Mouse (Mus musculus) midbrain, postnatal 0 days (tissue): Measurements from ENCODE around the gene Sorbs1. TPM values are rescaled to one million over a fixed set of nuclear protein-coding genes. Genes with fewer than 3 reads are reported as not detected.

ENCODE experiments used
- ATAC-seq: fragments of 200-750 bp; cut with Nextera tagmentation; 2 replicates; pipeline ENCODE4 v1.8.0; 2017; ENCODE audit warnings: moderate number of reproducible peaks, mild to moderate bottlenecking, moderate TSS enrichment, moderate library complexity; ENCODE audit not compliant: low FRiP score
- DNase-seq: peaks from one replicate; pipeline ENCODE4 v3.0.0-alpha.2; 2015; ENCODE audit warnings: low spot score
- H3K27ac ChIP-seq: fragments of 300-500 bp; sonication (generic); 2 replicates; pipeline ENCODE4 v1.5.1; 2014; ENCODE audit warnings: low read depth, mild to moderate bottlenecking, low read length, mixed read lengths
- H3K27me3 ChIP-seq: fragments of 300-500 bp; sonication (generic); 2 replicates; pipeline ENCODE4 v1.6.1; 2014; ENCODE audit warnings: low read length, control low read depth, mixed read lengths; ENCODE audit not compliant: insufficient read depth
- H3K36me3 ChIP-seq: fragments of 300-500 bp; sonication (generic); 2 replicates; pipeline ENCODE4 v1.6.1; 2014; ENCODE audit warnings: low read length, control low read depth, mixed read lengths; ENCODE audit not compliant: insufficient read depth
- H3K4me1 ChIP-seq: fragments of 300-500 bp; sonication (generic); 2 replicates; pipeline ENCODE4 v1.6.1; 2014; ENCODE audit warnings: mild to moderate bottlenecking, control low read depth, antibody characterized with exemption, low read length, mixed read lengths; ENCODE audit not compliant: insufficient read depth
- H3K4me2 ChIP-seq: fragments of 300-500 bp; sonication (generic); 2 replicates; pipeline ENCODE4 v1.6.1; 2014; ENCODE audit warnings: low read depth, mild to moderate bottlenecking, low read length, mixed read lengths; ENCODE audit not compliant: poor library complexity, severe bottlenecking
- H3K4me3 ChIP-seq: fragments of 300-500 bp; sonication (generic); 2 replicates; pipeline ENCODE4 v1.5.1; 2014; ENCODE audit warnings: low read depth, mild to moderate bottlenecking, low read length, moderate library complexity
- H3K9ac ChIP-seq: fragments of 300-500 bp; sonication (generic); replicated peaks from 2 replicates; pipeline ENCODE4 v1.6.1; 2014; ENCODE audit warnings: mild to moderate bottlenecking, low read length, moderate library complexity, mixed read lengths; ENCODE audit not compliant: poor library complexity, severe bottlenecking
- H3K9me3 ChIP-seq: fragments of 300-500 bp; sonication (generic); 2 replicates; pipeline ENCODE4 v1.6.1; 2016; ENCODE audit warnings: low read length, control low read depth
- CTCF ChIP-seq: IDR thresholded peaks from 2 replicates; pipeline ENCODE4 v1.5.1; 2016; ENCODE audit warnings: antibody characterized with exemption, mild to moderate bottlenecking
- WGBS: fragments of 180-500 bp; shearing (Covaris S2); extraction: QIAGEN DNeasy Blood & Tissue Kit; methylation state at CpG from one replicate; pipeline ENCODE4 v1.1.7; 2014; 5-methylcytosine and 5-hydroxymethylcytosine counted together
- polyA plus RNA-seq: library from polyadenylated mRNA; unstranded; fragments of >200 nt; fragmentation: Nextera tagmentation; extraction: Ambion mirVana; gene quantifications from 2 replicates; pipeline ENCODE4 v1.2.1, GENCODE M21; 2015
- total RNA-seq: library from RNA; depleted of rRNA; stranded (reverse); fragments of >200 nt; gene quantifications from 2 replicates; pipeline ENCODE4 v1.2.3, GENCODE M21; 2014

Sorbs1 gene
- total and polyA plus RNA-seq, 2 experiments from 2014 or later = 53.1 to 60.4 TPM

- no peaks in the 10 kb centered on the region for H3K4me1 ChIP-seq
- no peak overlapping the region for H3K4me2 ChIP-seq
- H3K27me3 ChIP-seq = no peaks in the 10 kb centered on the region
- no peaks in the 10 kb centered on the region for H3K9me3 ChIP-seq
- no peak for ATAC-seq
- no peak for DNase-seq
- WGBS = 92% methylated on average over 3 of the region's 3 CpGs
- H3K36me3 ChIP-seq = no peaks in the 10 kb centered on the region
- no peak overlapping the region for H3K9ac ChIP-seq
- TF ChIP-seq CTCF = no peak
- H3K27ac ChIP-seq = no peak overlapping the region
- H3K4me3 ChIP-seq = no peak overlapping the region
These were observed 258.8 kb downstream of the Sorbs1 start for GRCm38 (mm10) chr19:40254741-40255140.

GRCm38 (mm10) chr19:40253768-40254167 is 259.8 kb downstream of the Sorbs1 start:
- ATAC-seq = no peak

GRCm38 (mm10) chr19:40251115-40251514 is 262.5 kb downstream of the Sorbs1 start:
- H3K27me3 ChIP-seq = no peaks in the 10 kb centered on the region
- H3K36me3 ChIP-seq = no peaks in the 10 kb centered on the region
- 87% methylated on average over 4 of the region's 4 CpGs for WGBS
- H3K4me1 ChIP-seq = no peaks in the 10 kb centered on the region
- ATAC-seq (no peak), DNase-seq (no peak)
- no peak overlapping the region for H3K4me3 ChIP-seq
- no peak overlapping the region for H3K4me2 ChIP-seq
- H3K9ac ChIP-seq = no peak overlapping the region
- H3K9me3 ChIP-seq = no peaks in the 10 kb centered on the region
- no peak for TF ChIP-seq CTCF
- H3K27ac ChIP-seq = no peak overlapping the region

More at GRCm38 (mm10) chr19:40253768-40254167, 259.8 kb downstream of the Sorbs1 start:
- Histone ChIP-seq H3K4me2 (no peak overlapping the region), H3K36me3 (no peaks in the 10 kb centered on the region), H3K4me3 (no peak overlapping the region), H3K27me3 (no peaks in the 10 kb centered on the region), H3K9me3 (no peaks in the 10 kb centered on the region), H3K9ac (no peak overlapping the region), H3K27ac (no peak overlapping the region), H3K4me1 (no peaks in the 10 kb centered on the region)
- 71% methylated on average over 13 of the region's 13 CpGs for WGBS
- TF ChIP-seq CTCF = no peak
- DNase-seq = no peak

GRCm38 (mm10) chr19:40249352-40249751 is 264.2 kb downstream of the Sorbs1 start:
- H3K27ac ChIP-seq = no peak overlapping the region
- H3K9ac ChIP-seq = no peak overlapping the region
- no peaks in the 10 kb centered on the region for H3K36me3 ChIP-seq
- H3K27me3 ChIP-seq = no peaks in the 10 kb centered on the region
- no peak for TF ChIP-seq CTCF
- no peaks in the 10 kb centered on the region for H3K9me3 ChIP-seq
- WGBS = 84% methylated on average over 11 of the region's 11 CpGs
- ATAC-seq (no peak), DNase-seq (no peak)
- H3K4me2 ChIP-seq = no peak overlapping the region
- no peak overlapping the region for H3K4me3 ChIP-seq
- no peaks in the 10 kb centered on the region for H3K4me1 ChIP-seq

- ATAC-seq (no peak), DNase-seq (no peak)
- no peak overlapping the region for H3K9ac ChIP-seq
- no peaks in the 10 kb centered on the region for H3K36me3 ChIP-seq
- H3K4me1 ChIP-seq = no peaks in the 10 kb centered on the region
- H3K4me3 ChIP-seq = no peak overlapping the region
- H3K27ac ChIP-seq = no peak overlapping the region
- no peaks in the 10 kb centered on the region for H3K27me3 ChIP-seq
- H3K4me2 ChIP-seq = no peak overlapping the region
- H3K9me3 ChIP-seq = no peaks in the 10 kb centered on the region
- no peak for TF ChIP-seq CTCF
- WGBS = 94% methylated on average over 5 of the region's 5 CpGs
These were observed 265.1 kb downstream of the Sorbs1 start for GRCm38 (mm10) chr19:40248476-40248875.

- DNase-seq (no peak), ATAC-seq (no peak)
- Histone ChIP-seq H3K9ac (no peak overlapping the region), H3K4me2 (no peak overlapping the region), H3K4me3 (no peak overlapping the region), H3K9me3 (no peaks in the 10 kb centered on the region), H3K27me3 (no peaks in the 10 kb centered on the region), H3K27ac (no peak overlapping the region), H3K36me3 (no peaks in the 10 kb centered on the region), H3K4me1 (no peaks in the 10 kb centered on the region)
- no peak for TF ChIP-seq CTCF
- WGBS = 38% methylated on average over 5 of the region's 5 CpGs
These were observed 266.3 kb downstream of the Sorbs1 start for GRCm38 (mm10) chr19:40247268-40247666.
